Mouse (Mus musculus) bone marrow macrophage, adult 2 months (primary cell): ENCODE measurements around the gene Borcs7.

Experiments used
- CTCF ChIP-seq: IDR thresholded peaks from 2 replicates; pipeline ENCODE4 v1.5.1; 2012; ENCODE audit warnings: low read depth, mild to moderate bottlenecking, low read length, moderate library complexity
- POLR2A ChIP-seq: IDR thresholded peaks from 2 replicates; pipeline ENCODE4 v1.6.1; 2012; ENCODE audit warnings: mild to moderate bottlenecking, low read depth, low read length, borderline replicate concordance

DNA sequence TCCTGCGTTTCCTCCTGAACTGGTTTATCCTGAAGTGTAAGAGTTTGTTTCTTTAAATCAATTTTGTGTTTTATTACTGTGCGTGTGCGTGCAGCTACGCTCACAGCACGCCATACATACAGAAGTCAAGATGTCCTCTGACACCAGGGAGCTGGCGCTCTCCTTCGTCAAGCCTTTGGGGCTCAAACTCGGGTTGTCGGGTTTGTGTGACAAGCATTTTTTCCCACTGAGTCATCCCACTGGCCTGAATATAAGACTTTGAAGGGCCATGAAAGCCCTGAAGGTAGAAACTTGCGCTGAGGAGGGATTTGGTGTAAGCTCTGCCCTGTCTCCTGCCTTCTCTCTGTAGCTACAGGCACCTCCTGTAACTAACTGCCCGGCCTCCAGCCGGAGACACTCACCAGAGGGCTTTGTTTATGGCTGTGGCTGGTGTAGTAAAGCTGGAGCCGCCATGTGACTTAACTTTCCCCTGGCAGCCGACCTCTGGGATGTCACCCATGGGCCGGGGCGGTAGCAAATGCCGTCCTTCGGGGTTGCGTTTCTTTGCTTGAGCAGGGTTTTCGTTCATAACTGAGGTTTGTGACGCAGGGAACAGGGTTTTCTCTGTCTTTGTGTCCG, 47.5 kb upstream of the Borcs7 start:
- no peak for TF ChIP-seq POLR2A
- TF ChIP-seq CTCF = no peak
